Mouse (Mus musculus) megakaryocyte, embryonic 14.5 days (primary cell): ENCODE results near the gene Manea.

Experiments used
- FLI1 ChIP-seq: IDR thresholded peaks from 2 replicates; pipeline ENCODE4 v1.6.1; 2012; ENCODE audit warnings: low read length, inconsistent platforms, mixed read lengths
- GATA1 ChIP-seq: IDR thresholded peaks from 3 replicates; pipeline ENCODE4 v1.6.1; 2012; ENCODE audit warnings: mixed read lengths, low read length, inconsistent platforms, borderline replicate concordance

DNA sequence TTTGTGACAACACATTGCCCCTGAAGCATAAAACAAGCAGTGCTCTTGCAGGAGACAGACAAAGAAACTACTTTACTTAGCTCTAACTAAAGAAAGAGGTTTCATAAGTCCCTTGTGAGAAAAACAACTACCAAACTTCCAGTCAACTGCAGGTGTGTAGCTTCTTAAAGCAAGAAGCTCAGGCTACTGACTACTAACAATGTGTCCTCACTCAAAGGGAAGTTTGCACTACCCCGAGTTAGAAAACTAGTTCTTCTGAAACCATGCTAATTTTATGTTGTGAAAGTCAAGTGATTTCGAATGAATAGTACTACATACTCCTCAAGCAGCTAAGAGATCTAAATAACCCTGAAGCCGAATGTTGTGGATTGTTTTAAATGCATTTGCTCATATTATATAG is 1.6 kb downstream of the Manea start:
- no peak for TF ChIP-seq GATA1
- TF ChIP-seq FLI1: no peak
